Mouse (Mus musculus): ENCODE results near the gene Nf1.

Gene Nf1

DNA sequence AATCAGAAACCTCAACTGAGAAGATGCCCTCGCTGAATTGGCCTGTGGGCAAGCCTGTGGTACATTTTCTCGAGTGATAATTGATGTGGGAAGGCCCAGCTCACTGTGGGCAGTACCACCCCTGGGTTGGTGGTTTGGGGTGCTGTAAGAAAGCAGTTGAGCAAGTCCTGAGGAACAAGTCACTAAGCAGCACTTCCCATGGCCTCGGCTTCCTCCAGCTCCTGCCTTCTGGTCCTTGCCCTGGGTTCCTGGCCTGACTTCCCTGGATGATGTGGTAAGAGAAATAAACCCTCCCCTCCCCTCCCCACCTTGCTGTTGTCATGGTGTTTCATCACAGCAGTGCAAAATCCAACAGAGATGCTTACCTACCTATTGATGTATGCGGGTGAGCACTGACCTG, 11.4 kb upstream of the Nf1 start:
- no peak for DNase-seq (ENCODE audit: low spot score in 2 of 2)

DNA sequence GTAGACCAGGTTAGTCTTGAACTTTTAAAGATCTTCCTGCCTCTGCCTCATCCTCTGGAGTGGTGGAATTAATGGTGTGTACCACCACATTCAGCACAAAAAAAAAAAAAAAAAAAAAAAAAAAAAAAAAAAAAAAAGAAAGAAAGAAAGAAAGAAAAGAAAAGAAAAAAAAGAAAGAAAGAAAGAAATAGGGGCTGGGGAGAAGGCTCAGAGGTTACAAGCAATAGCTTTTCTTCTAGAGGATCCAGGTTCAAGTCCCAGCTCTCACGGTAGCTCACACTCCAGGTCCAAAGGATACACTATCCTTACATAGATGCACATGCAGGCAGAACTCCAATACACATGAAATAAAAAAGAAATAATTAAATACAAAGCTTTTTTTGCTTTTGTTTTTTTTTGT, 9.9 kb upstream of the Nf1 start:
- no peak for DNase-seq (ENCODE audit: low spot score in 2 of 2)

DNA sequence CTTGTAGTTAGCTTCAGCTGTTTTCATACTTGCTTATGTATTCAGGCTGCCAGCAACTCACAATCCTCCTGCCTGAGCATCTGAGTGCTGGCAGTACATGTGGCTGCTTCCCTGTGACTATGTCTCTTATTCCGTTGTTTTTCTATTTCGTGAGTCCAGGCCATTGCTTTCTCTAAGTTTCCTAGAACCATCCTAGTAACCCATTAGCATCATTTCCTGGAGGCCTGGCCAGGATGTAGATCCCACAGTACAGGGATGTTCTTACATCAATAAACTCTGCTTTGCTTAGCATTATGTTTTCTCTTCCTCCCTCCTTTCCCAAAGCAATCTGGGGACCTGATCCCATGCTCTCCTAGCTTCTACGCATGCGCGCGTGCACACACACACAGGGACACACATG, 4.4 kb upstream of the Nf1 start:
- no peak for DNase-seq (ENCODE audit: low spot score in 2 of 2)

GRCm38 (mm10) chr11:79336722-79337267, 2.7 kb upstream of the Nf1 start:
- DNase-seq (ENCODE audit: low spot score in 2 of 2) = no peak

DNA sequence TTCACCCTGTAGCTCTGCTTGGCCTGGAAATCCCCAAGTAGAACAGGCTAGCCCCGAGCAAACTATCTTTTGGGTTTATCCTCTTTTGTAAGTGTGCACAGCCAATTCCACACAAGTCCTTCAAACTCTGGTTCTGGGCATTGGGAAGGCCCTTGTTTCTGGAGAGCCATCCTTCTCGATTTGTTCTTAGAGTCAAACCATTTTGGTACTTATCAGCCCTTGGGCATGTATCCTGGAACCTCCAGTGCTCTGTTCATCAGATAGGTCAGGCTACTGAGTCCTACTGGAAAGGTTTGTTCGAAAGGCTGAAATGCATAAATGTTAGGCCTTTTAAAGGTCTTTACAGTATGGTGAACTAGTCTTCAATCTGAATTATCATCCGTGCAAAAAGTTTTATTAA, 872 bp upstream of the Nf1 start:
- DNase-seq (ENCODE audit: low spot score in 2 of 2) = no peak

- DNase-seq (ENCODE audit: low spot score in 2 of 2) = peak; percentile 14 to 24
Observed at GRCm38 (mm10) chr11:79339808-79340781, 602 bp downstream of the Nf1 start.

GRCm38 (mm10) chr11:79356995-79357394, 17.5 kb downstream of the Nf1 start:
- no peak for DNase-seq (ENCODE audit: low spot score in 2 of 2)

DNA sequence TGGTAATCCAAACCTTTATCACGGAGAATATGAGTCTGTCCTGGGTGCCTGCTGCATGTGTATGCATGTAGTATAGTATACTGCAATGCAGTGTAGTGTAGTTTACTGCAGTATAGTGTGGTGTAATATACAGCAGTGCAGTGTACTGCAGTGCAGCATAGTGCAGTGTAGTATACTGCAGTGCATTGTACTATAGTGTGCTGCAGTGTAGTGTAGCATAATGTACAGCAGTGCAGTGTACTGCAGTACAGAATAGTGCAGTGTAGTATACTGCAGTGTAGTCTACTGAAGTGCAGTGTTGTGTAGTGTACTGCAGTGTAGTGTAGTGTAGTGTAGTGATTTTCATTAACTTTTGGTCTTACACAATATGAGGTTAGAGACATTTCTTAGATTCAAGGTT, 17.9 kb downstream of the Nf1 start:
- no peak for DNase-seq (ENCODE audit: low spot score in 2 of 2)

GRCm38 (mm10) chr11:79364956-79365355, 25.5 kb downstream of the Nf1 start:
- no peak for DNase-seq (ENCODE audit: low spot score in 2 of 2)

GRCm38 (mm10) chr11:79366284-79366683, 26.8 kb downstream of the Nf1 start:
- no peak for DNase-seq (ENCODE audit: low spot score in 2 of 2)

DNA sequence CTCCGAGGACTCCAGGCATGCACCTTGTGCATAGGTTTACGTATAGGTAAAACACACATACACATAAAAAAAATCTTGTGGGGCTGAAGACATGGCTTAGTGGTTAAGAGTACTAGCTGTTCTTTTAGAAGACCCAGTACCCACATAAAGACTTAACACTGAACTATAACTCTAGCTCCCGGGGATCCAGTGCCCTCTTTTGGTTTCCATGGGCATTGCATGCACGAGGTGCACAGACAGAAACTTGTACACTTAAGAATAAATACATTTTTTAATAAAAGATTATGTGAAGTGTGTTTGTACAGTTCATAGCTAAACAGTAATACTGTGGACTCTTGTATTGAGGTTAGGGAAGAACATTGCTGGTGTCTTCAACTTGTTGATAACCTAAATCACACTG, 33.5 kb downstream of the Nf1 start:
- DNase-seq (ENCODE audit: low spot score in 2 of 2) = no peak

- peak; percentile 86 to 91 for DNase-seq (ENCODE audit: low spot score in 2 of 2)
Observed at GRCm38 (mm10) chr11:79398336-79398735, 58.8 kb downstream of the Nf1 start.

GRCm38 (mm10) chr11:79403625-79404319, 64.3 kb downstream of the Nf1 start:
- DNase-seq (ENCODE audit: low spot score in 2 of 2) = no peak

DNA sequence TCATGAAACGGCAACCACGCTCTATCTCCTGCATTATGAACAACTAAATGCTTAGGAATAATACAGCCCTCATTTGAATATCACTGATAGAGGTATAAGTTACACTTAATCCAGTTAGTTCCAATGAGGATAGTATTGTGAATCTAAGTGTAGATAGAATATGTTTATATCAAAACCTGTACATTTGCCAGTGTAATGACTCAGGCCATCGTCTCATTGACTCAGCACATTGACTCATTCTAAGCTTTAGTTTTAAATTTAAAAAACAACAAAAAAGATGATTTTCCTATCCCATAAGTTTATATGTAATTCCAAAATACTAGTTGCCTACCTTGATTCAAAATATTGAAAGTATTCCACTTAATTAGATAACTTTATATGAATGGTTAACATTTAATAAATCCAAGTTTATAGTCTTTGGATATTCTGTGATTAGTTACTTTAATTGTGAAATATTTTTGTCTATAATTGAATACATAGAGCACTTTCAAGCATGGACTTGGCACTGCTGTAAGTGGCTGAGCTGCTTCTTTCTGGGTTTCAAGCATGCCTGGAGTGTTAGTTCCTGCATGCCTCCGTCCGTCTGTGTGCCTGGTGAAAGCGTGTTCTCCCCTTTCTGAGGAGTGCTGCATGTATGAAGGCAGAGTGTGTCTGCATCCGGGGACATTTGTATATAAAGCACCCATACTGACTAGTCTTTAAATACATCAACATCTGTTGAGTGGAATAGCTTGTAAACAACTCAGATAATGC, 74.4 kb downstream of the Nf1 start:
- DNase-seq (ENCODE audit: low spot score in 2 of 2) = no peak

DNA sequence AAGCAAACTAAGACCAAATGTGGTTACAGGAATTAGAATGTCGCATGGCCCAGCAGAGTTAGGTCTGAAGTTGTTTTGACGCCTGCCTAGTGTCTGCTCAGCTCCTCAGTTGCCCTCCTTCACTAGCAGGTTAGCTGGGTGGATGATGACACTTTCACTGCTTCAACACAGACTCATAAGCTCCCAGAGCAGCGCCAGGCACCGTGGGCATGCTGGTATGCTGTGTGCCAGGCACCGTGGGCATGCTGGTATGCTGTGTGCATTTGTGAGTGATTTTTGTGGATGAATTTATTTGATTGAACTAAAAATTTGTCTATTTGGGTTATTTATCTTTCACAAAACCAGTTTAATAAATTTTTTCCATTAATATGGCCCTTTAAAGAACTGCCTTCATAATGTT, 83.0 kb downstream of the Nf1 start:
- no peak for DNase-seq (ENCODE audit: low spot score in 2 of 2)

DNA sequence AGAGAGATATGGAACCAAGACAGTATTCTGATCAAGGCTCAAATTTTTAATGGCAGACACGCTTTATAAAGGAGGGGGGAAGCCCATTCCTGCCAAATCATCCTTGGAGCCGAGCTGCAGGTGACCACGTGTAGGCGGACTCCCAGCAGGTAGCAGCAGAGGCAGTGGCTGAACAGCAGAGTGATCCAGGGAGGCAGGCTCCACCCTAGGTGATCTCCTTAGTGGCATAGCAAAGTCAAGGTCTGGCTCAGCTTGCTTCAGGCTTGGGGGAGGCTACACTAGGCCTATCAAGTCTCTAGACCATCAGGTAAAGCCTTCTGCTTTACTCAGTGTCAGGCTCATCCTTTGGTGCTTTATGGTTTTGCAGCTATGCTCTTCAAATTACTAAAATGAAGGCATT, 87.1 kb downstream of the Nf1 start:
- no peak for DNase-seq (ENCODE audit: low spot score in 2 of 2)

DNA sequence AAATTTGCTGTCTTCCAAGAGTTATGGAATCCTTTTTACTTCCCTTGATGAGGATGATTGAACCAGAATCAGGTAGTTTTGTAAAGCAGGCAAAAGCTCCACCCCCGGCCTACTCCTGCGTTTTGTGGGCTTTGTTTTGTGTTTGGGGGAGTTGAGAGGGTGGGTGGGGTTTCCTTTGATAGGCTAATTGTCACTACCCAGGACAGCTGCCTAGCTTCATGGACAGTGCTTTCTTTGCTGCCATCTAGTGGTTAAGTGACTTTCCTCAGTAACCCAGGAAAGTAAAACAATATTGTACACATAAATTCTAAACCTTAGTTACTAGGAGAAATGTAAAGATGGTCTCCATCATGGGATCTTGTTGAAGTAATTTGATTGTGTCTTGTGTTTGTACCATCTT, 88.1 kb downstream of the Nf1 start:
- DNase-seq (ENCODE audit: low spot score in 2 of 2) = peak in 1 of 2 experiments; percentile 24

GRCm38 (mm10) chr11:79435252-79435651, 95.8 kb downstream of the Nf1 start:
- DNase-seq (ENCODE audit: low spot score in 2 of 2) = no peak

GRCm38 (mm10) chr11:79448361-79448760, 108.9 kb downstream of the Nf1 start:
- no peak for DNase-seq (ENCODE audit: low spot score in 2 of 2)

- no peak for DNase-seq (ENCODE audit: low spot score in 2 of 2)
Observed at GRCm38 (mm10) chr11:79452966-79453365, 113.5 kb downstream of the Nf1 start.

- no peak for DNase-seq (ENCODE audit: low spot score in 2 of 2)
Observed at GRCm38 (mm10) chr11:79457928-79458327, 118.4 kb downstream of the Nf1 start.

DNA sequence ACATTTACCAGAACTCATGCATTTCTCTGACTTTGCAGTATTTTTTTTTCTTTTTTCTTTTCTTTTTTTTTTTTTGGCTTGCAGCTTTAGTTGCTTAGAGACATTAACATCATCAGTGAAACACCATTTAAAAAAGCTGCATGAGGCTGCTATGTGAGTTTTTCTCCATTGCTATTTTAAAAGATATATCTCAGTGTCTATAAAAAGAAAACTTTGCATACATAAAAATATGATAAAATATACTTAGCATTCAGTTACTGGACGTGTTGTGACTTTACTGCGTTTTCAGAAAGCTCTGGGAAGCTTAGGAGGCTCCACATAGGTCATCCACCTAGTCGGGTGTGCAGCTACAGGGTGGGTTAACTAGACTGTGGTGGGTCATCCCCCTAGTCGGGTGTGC, 120.4 kb downstream of the Nf1 start:
- DNase-seq (ENCODE audit: low spot score in 2 of 2) = no peak

Measured in frontal cortex, postnatal 36 days (tissue).